Mouse (Mus musculus) liver, adult 2 months (tissue): ENCODE measurements around the gene Ubtd1. TPM values are rescaled to one million over a fixed set of nuclear protein-coding genes. Genes with fewer than 3 reads are reported as not detected.
A peak's percentile ranks its signal among the peaks of the same experiment; 100 is the strongest.

Experiments
- DNase-seq: peaks from one replicate; pipeline ENCODE4 v3.0.0-alpha.2; 2011; ENCODE audit warnings: low read depth, low spot score; ENCODE audit errors: extremely low read depth
- H3K27ac ChIP-seq: fragments of 200-500 bp; replicated peaks from 2 replicates; pipeline ENCODE4 v1.5.1; 2012; ENCODE audit warnings: low read depth, mild to moderate bottlenecking, control low read depth, inconsistent platforms, low read length; ENCODE audit not compliant: insufficient read depth
- H3K27me3 ChIP-seq: fragments of 200-500 bp; 2 replicates; pipeline ENCODE4 v1.6.1; 2012; ENCODE audit warnings: mild to moderate bottlenecking, moderate library complexity, low read length, inconsistent platforms; ENCODE audit not compliant: control insufficient read depth, insufficient read depth
- H3K36me3 ChIP-seq: fragments of 200-500 bp; 2 replicates; pipeline ENCODE4 v1.6.1; 2012; ENCODE audit warnings: low read length, inconsistent platforms; ENCODE audit not compliant: control insufficient read depth, insufficient read depth
- H3K4me1 ChIP-seq: fragments of 200-500 bp; 2 replicates; pipeline ENCODE4 v1.6.1; 2011; ENCODE audit warnings: low read length; ENCODE audit not compliant: control insufficient read depth, insufficient read depth
- H3K4me3 ChIP-seq: fragments of 200-500 bp; 2 replicates; pipeline ENCODE4 v1.5.1; 2011; ENCODE audit warnings: low read depth, mild to moderate bottlenecking, control low read depth, low read length, moderate library complexity; ENCODE audit not compliant: insufficient read depth
- H3K79me2 ChIP-seq: fragments of 200-500 bp; 2 replicates; pipeline ENCODE4 v1.6.1; 2012; ENCODE audit warnings: inconsistent platforms, mild to moderate bottlenecking, low read length, moderate library complexity; ENCODE audit not compliant: control insufficient read depth, insufficient read depth
- H3K9ac ChIP-seq: fragments of 200-500 bp; 2 replicates; pipeline ENCODE4 v1.6.1; 2012; ENCODE audit warnings: low read depth, mild to moderate bottlenecking, control low read depth, inconsistent platforms, low read length
- CTCF ChIP-seq: fragments of 200-500 bp; IDR thresholded peaks from 2 replicates; pipeline ENCODE4 v1.5.1; 2011; ENCODE audit warnings: low read depth, low read length, control low read depth
- POLR2A ChIP-seq: fragments of 200-500 bp; IDR thresholded peaks from 2 replicates; pipeline ENCODE4 v1.6.1; 2011; ENCODE audit warnings: low read length, control low read depth; ENCODE audit not compliant: insufficient read depth; ENCODE audit errors: extremely low read depth
- WGBS: fragments of 180-500 bp; shearing (Covaris S2); methylation state at CpG from one replicate; pipeline ENCODE4 v1.1.7; 2018; 5-methylcytosine and 5-hydroxymethylcytosine counted together
- polyA plus RNA-seq: library from polyadenylated mRNA; depleted of rRNA; stranded (reverse); fragments of >200 nt; gene quantifications from 2 replicates; pipeline ENCODE4 v1.2.3, GENCODE M21; 2012
- total RNA-seq: library from RNA; depleted of rRNA; stranded (reverse); fragments of >200 nt; gene quantifications from 2 replicates; pipeline ENCODE4 v1.2.3, GENCODE M21; 2014

Gene Ubtd1
- total and polyA plus RNA-seq, 2 experiments = 4.6 to 15.3 TPM

GRCm38 (mm10) chr19:41938539-41938938 is 43.0 kb upstream of the Ubtd1 start:
- 89% methylated on average over 5 of the region's 5 CpGs for WGBS
- Histone ChIP-seq H3K79me2 (peaks cover 3% of the 10 kb centered on the region; the same call in 1 of the 2 replicates), H3K36me3 (peaks cover 33% of the 10 kb centered on the region), H3K9ac (no peak overlapping the region), H3K27me3 (no peaks in the 10 kb centered on the region), H3K27ac (no peak overlapping the region), H3K4me1 (peaks cover 3% of the 10 kb centered on the region; the same call in 1 of the 2 replicates), H3K4me3 (no peak overlapping the region)
- TF ChIP-seq POLR2A = no peak
- DNase-seq = no peak

DNA sequence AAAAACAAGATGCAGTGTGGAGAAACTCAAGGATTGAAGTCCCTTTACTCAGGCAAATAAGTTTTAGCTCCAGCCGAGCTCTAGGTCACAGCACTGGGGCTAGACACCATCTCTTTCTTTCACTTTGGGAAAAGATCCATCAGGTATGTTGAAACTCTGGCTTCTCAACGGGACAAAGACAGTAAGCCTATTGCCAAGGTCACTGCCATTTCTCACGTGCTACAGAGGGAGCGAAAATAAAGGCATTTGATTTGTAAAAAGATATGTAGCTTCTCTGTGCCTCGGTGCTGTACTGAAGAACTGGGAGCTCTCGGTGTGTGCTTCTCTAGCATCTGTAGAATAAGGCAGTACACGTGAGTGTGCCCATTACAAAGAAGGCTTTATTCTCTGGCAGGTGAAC is 37.7 kb upstream of the Ubtd1 start:
- WGBS = 64% methylated on average over 7 of the region's 7 CpGs
- H3K79me2 ChIP-seq = no peaks in the 10 kb centered on the region
- no peak for TF ChIP-seq CTCF
- no peak for TF ChIP-seq POLR2A

DNA sequence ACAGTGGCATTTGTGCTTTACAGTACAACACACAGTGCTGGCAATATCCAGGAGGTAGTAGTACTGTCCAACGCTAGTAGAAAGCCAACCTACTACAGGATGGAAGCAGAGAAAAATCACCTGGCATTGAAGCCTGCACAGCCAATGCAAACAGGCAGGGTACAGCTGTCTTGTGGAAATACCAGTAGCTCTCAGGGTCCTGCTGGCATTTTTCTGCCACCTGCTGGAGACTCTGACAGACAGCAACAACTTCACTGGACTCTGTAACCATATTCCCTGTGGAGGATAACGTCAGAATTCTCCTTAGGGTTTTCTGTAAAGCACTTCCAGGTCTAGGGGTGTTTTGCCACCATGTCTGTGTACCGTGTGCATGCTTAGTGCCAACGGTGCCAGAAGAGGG is 29.3 kb upstream of the Ubtd1 start:
- Histone ChIP-seq H3K9ac (no peak overlapping the region), H3K4me1 (no peaks in the 10 kb centered on the region), H3K79me2 (no peaks in the 10 kb centered on the region), H3K36me3 (peaks cover 73% of the 10 kb centered on the region), H3K27ac (no peak overlapping the region), H3K27me3 (no peaks in the 10 kb centered on the region), H3K4me3 (no peak overlapping the region)
- 76% methylated on average over 4 of the region's 4 CpGs for WGBS
- no peak for DNase-seq
- TF ChIP-seq CTCF (peak; percentile 16), POLR2A (no peak)

More for the DNA sequence above, 37.7 kb upstream of the Ubtd1 start:
- Histone ChIP-seq H3K9ac (no peak overlapping the region), H3K27ac (no peak overlapping the region), H3K4me3 (no peak overlapping the region), H3K36me3 (peaks cover 72% of the 10 kb centered on the region), H3K4me1 (no peaks in the 10 kb centered on the region), H3K27me3 (no peaks in the 10 kb centered on the region)
- DNase-seq = peak; percentile 37

GRCm38 (mm10) chr19:41953574-41953973 is 28.0 kb upstream of the Ubtd1 start:
- DNase-seq = no peak
- no peak overlapping the region for H3K4me3 ChIP-seq
- H3K27ac ChIP-seq = no peak overlapping the region
- peaks cover 77% of the 10 kb centered on the region for H3K36me3 ChIP-seq
- no peaks in the 10 kb centered on the region for H3K79me2 ChIP-seq
- WGBS = 91% methylated on average over 3 of the region's 3 CpGs
- no peak overlapping the region for H3K9ac ChIP-seq
- no peaks in the 10 kb centered on the region for H3K27me3 ChIP-seq
- no peak for TF ChIP-seq CTCF
- TF ChIP-seq POLR2A = no peak
- H3K4me1 ChIP-seq = no peaks in the 10 kb centered on the region

- 85% methylated on average over 7 of the region's 7 CpGs for WGBS
- H3K36me3 ChIP-seq = peaks cover 29% of the 10 kb centered on the region
- H3K9ac ChIP-seq = no peak overlapping the region
- H3K27ac ChIP-seq = no peak overlapping the region
- no peak for DNase-seq
- H3K79me2 ChIP-seq = peaks cover 13% of the 10 kb centered on the region
- H3K4me3 ChIP-seq = no peak overlapping the region
- no peaks in the 10 kb centered on the region for H3K27me3 ChIP-seq
- H3K4me1 ChIP-seq = no peaks in the 10 kb centered on the region
- no peak for TF ChIP-seq CTCF
- no peak for TF ChIP-seq POLR2A
These were observed 11.9 kb upstream of the Ubtd1 start for GRCm38 (mm10) chr19:41969618-41970017.

DNA sequence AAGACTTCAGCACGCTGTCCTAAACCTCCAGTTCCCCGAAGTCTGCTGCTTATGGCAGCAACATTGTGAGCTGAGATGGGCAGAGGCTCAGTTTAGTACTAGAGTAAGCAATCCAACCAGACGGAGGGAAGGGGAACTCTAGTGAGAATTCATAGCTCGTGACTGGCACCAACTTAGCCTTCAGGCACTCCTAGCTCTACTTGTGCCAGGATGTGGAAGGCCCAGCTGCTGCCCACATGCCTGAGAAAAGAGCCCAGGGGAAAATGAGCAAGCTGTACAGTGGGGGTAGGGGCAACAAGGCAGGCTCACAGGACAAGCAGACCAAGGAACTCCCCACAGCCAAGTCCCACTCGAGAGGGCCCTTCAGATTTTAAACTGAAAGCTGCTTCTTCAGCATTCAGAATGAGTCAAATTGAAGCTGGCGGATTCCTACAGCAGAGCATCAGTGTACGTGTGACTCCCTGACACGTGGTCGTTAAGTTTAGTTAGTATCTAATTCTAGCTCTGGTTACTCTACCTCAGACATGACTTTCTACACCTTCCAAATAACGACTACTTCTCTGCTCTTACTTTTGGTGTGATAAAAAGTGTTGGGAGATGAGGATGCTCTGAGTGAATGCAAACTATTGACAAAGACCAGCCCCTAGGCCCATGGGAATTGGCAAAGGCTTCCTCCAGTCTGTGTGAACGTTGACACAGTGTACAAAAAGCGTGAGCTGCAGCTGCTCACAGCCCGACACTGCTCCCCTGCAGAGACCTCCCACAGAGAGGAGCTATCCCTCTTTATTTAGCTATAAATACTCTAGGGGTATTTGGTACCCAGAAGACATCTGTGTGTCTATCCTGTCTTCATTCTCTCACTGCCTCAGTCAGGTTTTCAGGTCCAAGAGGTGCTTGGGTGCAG is 7.4 kb upstream of the Ubtd1 start:
- TF ChIP-seq POLR2A (no peak), CTCF (no peak)
- peaks cover 3% of the 10 kb centered on the region; the same call in 1 of the 2 replicates for H3K4me1 ChIP-seq
- 79% methylated on average over 13 of the region's 13 CpGs for WGBS

More for the DNA sequence above, 7.4 kb upstream of the Ubtd1 start:
- H3K9ac ChIP-seq = no peak overlapping the region
- no peak for DNase-seq
- peaks cover 33% of the 10 kb centered on the region for H3K79me2 ChIP-seq
- H3K27me3 ChIP-seq = no peaks in the 10 kb centered on the region
- H3K4me3 ChIP-seq = no peak overlapping the region
- H3K36me3 ChIP-seq = peaks cover 3% of the 10 kb centered on the region; the same call in 1 of the 2 replicates
- H3K27ac ChIP-seq = peak overlapping the region; percentile 44; the same call in 1 of the 2 replicates
